Mouse (Mus musculus): Measurements from ENCODE around the gene Sipa1l3.

DNA sequence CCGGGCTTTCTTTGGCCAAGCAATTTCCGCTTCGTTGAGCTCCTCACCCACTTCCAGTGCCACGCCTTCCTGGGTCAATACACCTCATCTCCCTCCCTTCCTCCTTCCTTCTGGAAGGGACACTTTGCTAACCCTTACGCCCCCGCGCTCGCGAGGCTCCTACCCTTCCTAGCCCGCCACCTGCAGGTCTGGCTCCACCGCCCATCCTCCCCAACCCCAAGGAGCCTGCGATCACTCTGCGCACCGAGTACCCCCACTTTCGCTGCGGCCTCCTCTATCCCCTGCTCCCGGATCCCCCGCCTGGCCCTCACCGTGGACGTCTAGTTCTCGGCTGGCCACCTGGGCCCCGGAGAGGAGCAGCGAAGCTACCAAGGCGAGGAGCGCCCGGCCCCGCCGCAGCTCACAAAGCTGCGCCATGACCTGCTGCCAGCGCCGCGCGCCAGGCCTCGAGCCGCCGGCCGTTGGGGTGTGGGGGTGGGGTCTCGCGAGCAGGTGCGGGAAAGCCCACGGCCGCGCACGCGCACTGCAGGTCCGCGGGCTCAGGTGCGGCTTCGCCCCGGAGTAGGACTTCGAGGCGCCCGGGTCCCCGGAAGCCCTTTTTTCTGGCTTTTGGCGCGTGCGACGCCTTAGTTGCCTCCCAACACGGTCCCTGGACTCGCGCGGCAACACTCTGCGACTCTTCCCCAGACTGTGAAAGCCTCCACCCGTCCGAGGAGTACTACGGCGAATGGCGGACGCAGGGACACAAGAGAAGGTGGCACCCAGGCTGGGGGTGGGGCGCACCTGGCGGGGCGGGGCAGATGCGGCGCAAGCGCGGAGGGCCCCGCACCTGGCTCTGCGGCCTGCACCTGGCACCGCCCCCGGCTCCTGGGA, 237.0 kb downstream of the Sipa1l3 start, which contains the start of gene Spint2:
- TF ChIP-seq CTCF (IDR thresholded peaks at IDR 0.05; ENCODE audit: extremely low read depth, insufficient read depth, low read length), result no peak
- no peak for TF ChIP-seq POLR2A (IDR thresholded peaks at IDR 0.05; ENCODE audit: extremely low read depth, insufficient read depth, low read length)

Measured in cortical plate, adult 2 months (tissue).